Mouse (Mus musculus) T-helper 1 cell (primary cell): Measurements from ENCODE around the gene Olfr1555-ps1.
"Not testable (repeated sequence)": the region's sequence is repeated elsewhere in the genome, so short reads cannot be mapped to it uniquely, and the experiment has no call there.

Experiments
- in situ Hi-C: fragments of 300-600 bp; cut with MboI, MseI; formaldehyde crosslinking; loops from one replicate; pipeline ENCODE4 v1.15.1; 2025; ENCODE audit warnings: high pct_unique_total_duplicates

Olfr1555-ps1 gene

DNA sequence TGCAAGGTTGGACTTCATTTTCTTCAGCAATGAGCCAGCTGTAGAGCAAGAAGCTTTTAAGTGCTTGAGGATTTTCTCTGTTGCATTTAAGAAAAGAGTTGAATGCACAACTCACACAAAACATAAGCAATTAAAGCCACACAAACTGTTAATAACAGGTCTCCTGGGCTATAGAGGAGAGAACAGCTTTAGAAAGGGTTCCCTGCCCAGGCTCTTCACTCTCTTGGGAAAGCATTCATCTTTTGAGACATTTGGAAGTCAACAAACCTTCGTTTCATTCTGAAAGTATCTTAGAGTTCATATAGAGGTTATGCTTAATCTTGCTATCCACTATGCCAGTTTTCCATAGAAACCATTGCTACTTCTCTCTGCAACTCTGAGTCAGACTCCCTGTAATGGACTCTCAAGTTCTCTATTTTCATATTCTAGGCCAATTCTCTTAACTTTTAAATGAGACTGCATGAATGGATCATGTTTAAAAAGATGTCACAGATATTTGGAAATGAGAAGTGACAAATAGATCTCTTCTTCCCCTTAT, at the start of gene Olfr1555-ps1:
Gene Olfr1555-ps1 (minus strand): TSS at position 51 of the 538 bp plus-strand sequence.
- in situ Hi-C loops = loop anchor here (5.0 kb wide), 1 partner anchor 62 kb away; the partner anchor contains the start of gene Olfr1432

DNA sequence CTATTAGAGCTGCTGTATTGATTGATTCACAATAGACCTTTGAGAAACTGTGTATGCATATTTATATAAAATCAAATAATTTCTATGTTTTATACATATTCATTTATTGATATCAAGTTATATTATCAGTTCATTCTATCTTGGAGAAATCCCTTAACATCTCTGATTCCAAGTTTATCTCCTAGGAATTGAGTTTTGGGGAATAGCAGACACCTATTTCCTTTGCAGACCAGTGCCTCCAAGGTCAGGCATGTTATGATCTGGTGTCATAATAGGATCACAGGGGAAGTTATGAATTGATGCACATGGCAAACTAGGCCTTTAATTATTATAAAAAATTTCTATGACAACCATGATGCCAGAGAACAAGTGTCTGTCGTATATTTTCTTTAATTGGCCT, 30.4 kb upstream of the Olfr1555-ps1 start, which contains the start of gene Olfr1431:
Gene Olfr1431 (plus strand): TSS at position 301 of the 400 bp plus-strand sequence.
- in situ Hi-C loops = no loop called here

DNA sequence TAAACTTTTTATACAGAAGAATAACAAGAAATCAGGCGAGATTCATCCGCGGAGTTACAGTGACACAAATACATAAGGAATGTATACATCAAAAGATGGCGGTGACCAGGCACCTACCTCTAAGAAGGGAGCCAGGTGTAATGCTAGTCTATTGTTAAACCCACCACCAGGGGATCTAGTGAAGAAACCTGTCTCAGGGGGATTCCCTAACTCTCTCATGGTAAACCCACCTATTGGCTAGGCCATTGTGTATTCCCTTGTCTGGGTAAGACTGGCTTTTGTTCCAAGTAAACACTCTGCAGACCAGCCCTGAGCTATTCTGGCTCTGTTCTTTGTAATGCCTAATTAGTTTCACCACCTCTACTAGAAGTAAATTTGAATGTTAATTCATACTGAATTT, 29.2 kb upstream of the Olfr1555-ps1 start:
- in situ Hi-C loops = loop anchor here (10.0 kb wide), 1 partner anchor 1936 kb away; no protein-coding TSS in a partner anchor

DNA sequence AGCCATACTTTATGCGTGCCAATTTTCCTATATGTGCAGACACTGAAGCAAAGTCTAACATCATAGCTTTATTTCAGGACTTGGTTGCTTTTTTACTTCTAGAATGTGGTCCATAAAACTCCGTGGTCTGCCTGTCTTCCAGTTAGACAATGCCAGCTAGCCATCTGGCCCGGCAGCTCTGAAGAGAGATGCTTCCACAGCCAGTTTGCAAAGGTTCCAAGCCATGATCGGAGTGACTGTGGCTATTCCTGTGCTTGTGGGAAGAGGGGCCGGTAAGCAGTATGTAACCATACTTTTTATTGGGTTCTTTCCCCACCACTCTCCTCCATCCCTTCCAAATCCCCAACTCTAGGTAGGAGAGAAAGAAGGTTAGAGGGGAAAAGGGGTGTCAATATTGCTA, 5.5 kb upstream of the Olfr1555-ps1 start:
- in situ Hi-C loops = not testable (repeated sequence)

DNA sequence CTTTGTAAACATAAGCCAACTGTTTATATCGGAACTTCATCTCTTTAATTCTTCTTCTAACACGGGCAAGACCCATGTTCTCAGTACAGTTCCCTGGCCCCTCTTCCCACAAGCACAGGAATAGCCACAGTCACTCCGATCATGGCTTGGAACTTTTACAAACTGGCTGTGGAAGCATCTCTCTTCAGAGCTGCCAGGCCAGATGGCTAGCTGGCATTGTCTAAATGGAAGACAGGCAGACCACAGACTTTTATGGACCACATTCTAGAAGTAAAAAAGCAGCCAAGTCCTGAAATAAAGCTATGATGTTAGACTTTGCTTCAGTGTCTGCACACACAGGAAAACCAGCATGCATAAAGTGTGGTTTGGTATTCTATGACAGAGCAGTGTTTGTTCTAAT, 24.5 kb downstream of the Olfr1555-ps1 start:
- in situ Hi-C loops = no loop called here

DNA sequence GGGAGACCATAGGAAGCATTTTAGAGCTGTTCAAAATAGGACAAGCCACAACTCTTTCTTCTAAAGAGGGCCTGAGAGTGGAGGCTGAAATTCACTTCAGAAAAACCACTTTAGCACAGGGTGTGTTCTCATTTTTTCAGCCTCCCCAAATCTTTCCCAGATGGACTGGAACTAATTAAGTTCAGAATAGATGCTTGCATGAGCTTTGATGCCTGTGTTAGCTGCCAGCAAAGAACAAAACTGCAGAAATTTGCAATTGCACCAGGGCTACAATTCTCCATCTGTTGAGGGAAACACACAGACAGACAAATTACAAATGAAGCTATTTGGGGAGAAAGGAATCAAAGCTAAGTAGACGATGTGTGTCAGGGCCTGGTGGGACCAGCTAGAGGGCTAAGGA, 26.6 kb downstream of the Olfr1555-ps1 start:
- in situ Hi-C loops = no loop called here

DNA sequence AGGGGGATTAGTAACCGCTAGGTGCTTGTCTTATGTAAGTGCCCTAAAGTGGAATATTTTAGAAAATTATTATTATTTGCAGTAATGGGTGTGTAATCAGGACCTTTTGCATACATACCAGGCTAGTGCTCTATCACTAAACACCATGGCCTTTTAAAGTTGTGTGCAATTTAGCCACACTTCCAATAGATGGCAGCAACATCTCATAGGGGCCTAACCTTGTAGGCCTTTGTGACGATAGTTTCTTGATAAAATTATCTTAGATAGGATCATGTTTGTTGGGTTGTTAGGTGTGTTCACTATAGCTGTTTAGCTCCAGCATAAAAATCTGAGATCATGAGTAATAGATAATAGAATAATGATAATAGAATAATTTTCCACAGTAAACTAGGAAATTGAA, 35.6 kb downstream of the Olfr1555-ps1 start:
- in situ Hi-C loops = loop anchor here (10.0 kb wide), 1 partner anchor 281 kb away; the partner anchor contains the start of gene Olfr1441

DNA sequence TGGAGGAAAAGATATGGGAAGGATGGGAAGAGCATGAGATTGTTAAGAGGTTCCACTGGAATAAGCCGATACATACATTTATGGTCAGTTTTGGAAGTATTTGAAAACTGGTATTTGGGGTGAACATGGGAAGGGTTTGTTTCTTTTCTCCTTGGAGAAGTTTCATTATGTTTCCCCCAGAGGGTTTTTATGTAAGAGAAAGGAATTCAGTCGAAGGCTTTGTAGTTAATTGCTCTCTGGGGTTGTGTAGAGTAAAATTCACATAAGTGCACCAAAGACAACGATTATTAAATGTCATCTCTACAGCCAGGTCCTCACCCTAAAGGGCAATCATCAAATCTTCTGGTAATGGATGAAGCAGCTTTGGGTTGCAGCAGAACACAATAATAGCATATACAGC, 46.8 kb downstream of the Olfr1555-ps1 start, which contains the start of gene Olfr76:
Gene Olfr76 (minus strand): TSS at position 101 of the 400 bp plus-strand sequence.
- in situ Hi-C loops = no loop called here

DNA sequence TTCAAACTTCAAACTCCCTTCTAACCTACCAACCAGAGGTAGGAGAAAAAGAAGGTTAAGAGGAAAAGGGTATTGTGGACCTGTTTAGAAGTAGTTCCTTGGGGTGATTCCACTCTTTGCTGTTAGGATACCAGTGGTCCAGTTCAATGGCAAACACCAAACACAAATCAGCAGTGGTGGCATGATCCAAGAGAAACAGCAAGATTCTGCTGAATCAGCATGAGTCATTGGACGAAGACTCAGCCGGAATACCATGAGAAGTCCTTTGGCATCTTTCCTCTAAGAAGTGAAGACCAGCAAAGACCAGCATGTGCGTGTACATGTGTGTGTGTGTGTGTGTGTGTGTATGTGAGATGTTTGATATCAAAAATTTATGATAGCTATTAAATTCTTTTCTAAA, 53.4 kb downstream of the Olfr1555-ps1 start:
- in situ Hi-C loops = no loop called here

DNA sequence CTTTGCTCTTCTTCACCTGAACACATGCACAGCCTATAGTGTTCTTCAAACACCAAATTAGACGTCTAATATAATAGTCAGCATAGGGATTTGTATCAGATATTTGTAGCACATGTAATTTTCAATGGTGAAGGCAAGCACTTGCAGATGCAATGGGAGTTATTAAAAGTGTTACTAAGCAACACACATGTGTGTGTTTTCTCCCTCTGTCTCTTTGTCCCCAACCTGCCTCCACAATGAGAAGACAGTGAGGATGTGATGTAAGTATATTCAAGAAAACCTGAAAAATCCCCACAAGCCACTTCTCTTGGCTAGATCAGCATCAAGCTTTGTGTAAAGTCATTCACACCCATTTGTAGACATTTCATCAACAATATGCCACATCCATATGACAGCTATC, 54.1 kb downstream of the Olfr1555-ps1 start, which contains the start of gene Olfr1428:
Gene Olfr1428 (minus strand): TSS at position 101 of the 400 bp plus-strand sequence.
- in situ Hi-C loops = no loop called here
